Mouse (Mus musculus) midbrain, embryonic 10.5 days (tissue): Measurements from ENCODE around the gene Tpra1. TPM values are rescaled to one million over a fixed set of nuclear protein-coding genes. Genes with fewer than 3 reads are reported as not detected.

Experiments used
- DNase-seq: peaks from one replicate; pipeline ENCODE4 v3.0.0-alpha.2; 2017; ENCODE audit warnings: low spot score
- H3K27ac ChIP-seq: fragments of 300-500 bp; sonication (generic); replicated peaks from 2 replicates; pipeline ENCODE4 v1.5.1; 2016; ENCODE audit warnings: mild to moderate bottlenecking
- H3K27me3 ChIP-seq: fragments of 300-500 bp; sonication (generic); 2 replicates; pipeline ENCODE4 v1.6.1; 2016; ENCODE audit warnings: low read depth, mild to moderate bottlenecking; ENCODE audit not compliant: poor library complexity, severe bottlenecking
- H3K36me3 ChIP-seq: fragments of 300-500 bp; sonication (generic); 2 replicates; pipeline ENCODE4 v1.6.1; 2016; ENCODE audit warnings: mild to moderate bottlenecking, moderate library complexity
- H3K4me1 ChIP-seq: fragments of 300-500 bp; sonication (generic); 2 replicates; pipeline ENCODE4 v1.6.1; 2016
- H3K4me3 ChIP-seq: fragments of 300-500 bp; sonication (generic); 2 replicates; pipeline ENCODE4 v1.5.1; 2016; ENCODE audit warnings: mild to moderate bottlenecking, moderate library complexity
- H3K9me3 ChIP-seq: fragments of 300-500 bp; sonication (generic); replicated peaks from 2 replicates; pipeline ENCODE4 v1.6.1; 2016; ENCODE audit warnings: mild to moderate bottlenecking
- WGBS: fragments of 180-500 bp; shearing (Covaris S2); methylation state at CpG from one replicate; pipeline ENCODE4 v1.1.7; 2016; 5-methylcytosine and 5-hydroxymethylcytosine counted together
- polyA plus RNA-seq: library from polyadenylated mRNA; unstranded; fragments of >200 nt; fragmentation: Nextera tagmentation; extraction: Ambion mirVana; gene quantifications from 2 replicates; pipeline ENCODE4 v1.2.1, GENCODE M21; 2016

Gene Tpra1
- polyA plus RNA-seq, 1 experiment from 2014 or later: 57.6 TPM

DNA sequence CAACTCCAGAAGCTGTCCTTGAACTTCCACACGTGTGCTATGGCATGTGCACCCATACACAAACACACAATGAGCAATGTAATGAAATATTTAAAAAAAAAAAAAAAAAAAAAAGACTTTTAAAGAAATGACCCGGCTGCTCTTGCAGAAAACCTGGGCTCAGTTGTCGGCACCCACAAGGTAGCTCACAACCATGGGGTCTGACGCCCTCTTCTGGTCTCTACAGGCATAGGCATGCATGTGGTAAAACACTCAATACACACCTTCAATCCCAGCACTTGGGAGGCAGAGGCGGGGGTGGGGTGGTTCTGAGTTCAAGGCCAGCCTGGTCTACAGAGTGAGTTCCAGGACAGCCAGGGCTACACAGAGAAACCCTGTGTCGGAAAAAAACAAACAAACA lies 6.1 kb upstream of the Tpra1 start:
- H3K9me3 ChIP-seq: no peaks in the 10 kb centered on the region
- H3K27me3 ChIP-seq: no peaks in the 10 kb centered on the region
- no peak overlapping the region for H3K27ac ChIP-seq
- peaks cover 35% of the 10 kb centered on the region for H3K4me1 ChIP-seq
- peaks cover 65% of the 10 kb centered on the region for H3K36me3 ChIP-seq
- no peak for DNase-seq
- peak overlapping the region; percentile 86; the same call in 1 of the 2 replicates for H3K4me3 ChIP-seq
- 88% methylated on average over 6 of the region's 6 CpGs for WGBS

DNA sequence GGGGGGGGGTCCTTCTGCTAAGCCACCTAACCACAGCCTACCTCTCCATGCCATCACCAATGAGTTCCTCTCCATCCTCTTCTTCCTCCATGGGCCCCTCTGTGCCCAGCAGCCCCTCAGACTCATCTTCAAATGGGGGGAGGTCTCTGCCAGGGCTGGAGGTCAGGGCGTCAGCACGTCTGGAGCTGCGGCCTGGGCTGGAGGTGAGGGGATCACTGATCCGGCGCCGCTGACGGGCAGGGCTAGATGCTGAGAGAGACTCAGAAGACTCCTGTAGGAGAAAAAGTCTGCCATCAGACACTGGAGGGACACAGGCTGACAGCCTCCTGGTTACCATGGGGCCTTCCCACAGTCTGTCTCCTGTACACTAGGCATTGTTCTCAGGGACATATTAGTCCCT lies 4.8 kb upstream of the Tpra1 start:
- Histone ChIP-seq H3K9me3 (no peaks in the 10 kb centered on the region), H3K4me3 (peak overlapping the region; percentile 86), H3K36me3 (peaks cover 52% of the 10 kb centered on the region), H3K4me1 (peaks cover 44% of the 10 kb centered on the region), H3K27ac (peak overlapping the region; percentile 72), H3K27me3 (no peaks in the 10 kb centered on the region)
- WGBS: 78% methylated on average over 7 of the region's 7 CpGs
- no peak for DNase-seq

DNA sequence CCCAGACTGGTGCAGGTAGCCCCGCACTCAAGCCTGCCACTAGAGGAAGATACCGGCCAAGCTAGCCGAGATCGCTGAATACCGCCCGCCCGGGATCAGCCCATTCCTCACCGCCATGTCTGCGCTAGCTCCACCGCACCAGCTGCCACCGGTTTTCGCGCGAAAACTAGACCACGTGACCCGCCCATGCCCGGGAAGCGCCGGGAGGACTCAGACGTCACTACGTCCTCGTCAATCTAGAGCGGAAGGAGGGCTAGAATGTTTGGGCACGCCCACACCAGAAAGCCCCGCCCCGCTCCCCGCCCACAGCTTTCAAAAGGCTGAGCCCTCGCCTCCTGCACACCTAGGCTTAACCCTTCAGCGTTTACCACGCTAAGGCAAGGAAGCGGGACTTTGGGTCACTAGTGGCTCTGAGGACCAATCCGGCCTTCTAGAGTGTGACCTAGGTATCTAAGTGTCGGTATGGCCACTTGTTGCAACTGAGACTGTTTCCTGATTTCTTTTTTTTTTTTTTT lies 3.5 kb upstream of the Tpra1 start, which contains the start of gene Mcm2:
Gene Mcm2 (minus strand): TSS at position 247 of the 515 bp plus-strand sequence.
- DNase-seq: peak; percentile 98
- WGBS: under 1% methylated on average over 33 of the region's 33 CpGs
- H3K4me3 ChIP-seq: peak within 1 kb of the TSS; percentile 86

DNA sequence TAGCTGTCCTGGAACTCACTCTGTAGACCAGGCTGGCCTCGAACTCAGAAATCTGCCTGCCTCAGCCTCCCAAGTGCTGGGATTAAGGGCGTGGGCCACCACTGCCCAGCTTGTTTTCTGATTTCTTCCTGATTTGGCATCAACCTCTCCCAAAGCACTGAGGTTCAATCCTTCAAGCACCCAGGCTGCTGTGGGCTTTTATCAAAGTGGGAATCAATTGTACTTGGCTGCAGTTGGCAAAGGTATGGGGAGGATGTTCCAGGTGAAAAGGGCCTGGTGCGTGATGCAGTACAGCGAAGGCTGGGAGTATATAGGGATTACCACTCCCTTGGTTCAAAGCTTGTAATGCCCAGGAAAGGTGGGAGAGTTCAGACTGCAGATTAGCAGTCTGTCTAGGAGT lies 3.0 kb upstream of the Tpra1 start:
- 61% methylated on average over 4 of the region's 4 CpGs for WGBS
- no peak for DNase-seq
- Histone ChIP-seq H3K27ac (peak overlapping the region; percentile 98; the same call in 1 of the 2 replicates), H3K9me3 (no peaks in the 10 kb centered on the region), H3K4me1 (peaks cover 61% of the 10 kb centered on the region), H3K27me3 (no peaks in the 10 kb centered on the region), H3K36me3 (peaks cover 33% of the 10 kb centered on the region), H3K4me3 (peak overlapping the region; percentile 86; the same call in 1 of the 2 replicates)

More for the DNA sequence above, 3.5 kb upstream of the Tpra1 start, which contains the start of gene Mcm2:
- no peaks in the 10 kb centered on the region for H3K9me3 ChIP-seq
- H3K27ac ChIP-seq: peak within 1 kb of the TSS; percentile 98
- H3K4me1 ChIP-seq: peaks cover 56% of the 10 kb centered on the region
- H3K36me3 ChIP-seq: peaks cover 38% of the 10 kb centered on the region
- no peaks in the 10 kb centered on the region for H3K27me3 ChIP-seq

DNA sequence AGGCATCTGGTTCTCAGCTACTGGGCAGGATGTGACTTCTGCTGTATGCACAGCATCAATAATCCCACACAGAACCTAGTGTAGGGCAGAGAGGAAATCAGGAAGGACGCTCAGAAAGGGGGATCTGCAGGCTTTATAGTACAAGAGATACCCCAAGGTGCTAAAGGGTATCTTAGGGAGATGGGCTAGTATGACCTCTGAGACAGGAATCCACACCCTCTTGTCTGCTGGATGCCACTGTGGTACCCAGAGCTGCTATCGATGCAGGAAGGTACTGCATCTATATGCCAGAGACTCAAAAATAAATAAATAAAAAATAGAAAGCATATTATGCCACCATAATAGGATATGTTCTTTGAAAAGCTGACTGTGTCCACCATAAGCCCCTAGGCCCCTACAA lies 2.4 kb upstream of the Tpra1 start:
- no peak for DNase-seq
- H3K36me3 ChIP-seq: peaks cover 28% of the 10 kb centered on the region
- peaks cover 66% of the 10 kb centered on the region for H3K4me1 ChIP-seq
- no peak overlapping the region for H3K4me3 ChIP-seq
- 82% methylated on average over 2 of the region's 2 CpGs for whole genome bisulfite sequencing
- H3K27me3 ChIP-seq: no peaks in the 10 kb centered on the region
- no peaks in the 10 kb centered on the region for H3K9me3 ChIP-seq
- peak overlapping the region; percentile 98; the same call in 1 of the 2 replicates for H3K27ac ChIP-seq

DNA sequence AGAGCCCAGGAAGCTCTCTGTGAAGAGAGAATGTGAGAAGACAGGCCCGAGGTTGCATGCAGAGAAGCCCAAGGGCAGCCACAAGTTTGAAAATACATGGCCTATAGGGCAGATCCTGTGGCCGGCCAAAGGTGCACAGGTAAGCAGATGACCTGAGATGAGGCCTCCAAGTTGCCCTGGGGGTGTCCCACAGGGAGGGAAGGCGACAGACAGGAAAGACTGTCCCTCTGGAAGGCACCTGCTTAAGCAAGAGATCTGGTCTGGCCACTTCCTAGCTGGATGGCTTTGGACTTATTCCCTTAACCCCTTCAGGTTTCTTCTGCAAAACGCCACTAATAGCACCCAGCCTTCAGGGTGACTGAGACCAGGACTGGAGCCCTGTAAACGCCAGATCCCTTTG lies 580 bp upstream of the Tpra1 start:
- Histone ChIP-seq H3K4me3 (peak overlapping the region; percentile 90), H3K4me1 (peaks cover 72% of the 10 kb centered on the region), H3K27ac (peak overlapping the region; percentile 90), H3K27me3 (no peaks in the 10 kb centered on the region), H3K36me3 (peaks cover 13% of the 10 kb centered on the region), H3K9me3 (no peaks in the 10 kb centered on the region)
- no peak for DNase-seq
- WGBS: 10% methylated on average over 5 of the region's 5 CpGs

DNA sequence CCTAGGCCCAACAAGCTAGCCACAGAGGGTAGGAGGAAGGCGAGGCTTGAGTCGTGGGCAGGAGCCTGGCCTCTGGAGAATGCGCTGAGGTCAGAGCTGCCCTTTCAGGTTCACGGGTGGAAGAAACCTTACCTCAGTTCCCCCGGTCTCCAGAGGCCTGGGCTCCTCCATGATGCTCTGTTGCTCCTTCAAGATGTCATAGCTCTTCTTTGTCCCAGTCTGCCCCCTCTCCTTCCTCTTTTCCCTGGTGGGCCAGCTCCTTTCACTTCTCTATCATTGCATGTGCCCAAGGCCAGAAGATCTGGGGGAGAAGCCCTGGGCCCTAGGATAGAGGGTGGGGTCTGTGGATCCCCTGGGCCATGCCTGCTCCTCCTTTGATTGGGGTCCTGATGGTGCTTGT lies 1.7 kb downstream of the Tpra1 start:
- Histone ChIP-seq H3K36me3 (peaks cover 11% of the 10 kb centered on the region; the same call in 1 of the 2 replicates), H3K4me1 (peaks cover 71% of the 10 kb centered on the region), H3K9me3 (no peaks in the 10 kb centered on the region), H3K27ac (peak overlapping the region; percentile 90; the same call in 1 of the 2 replicates), H3K4me3 (peak overlapping the region; percentile 90), H3K27me3 (no peaks in the 10 kb centered on the region)
- WGBS: 85% methylated on average over 5 of the region's 5 CpGs
- DNase-seq: no peak

DNA sequence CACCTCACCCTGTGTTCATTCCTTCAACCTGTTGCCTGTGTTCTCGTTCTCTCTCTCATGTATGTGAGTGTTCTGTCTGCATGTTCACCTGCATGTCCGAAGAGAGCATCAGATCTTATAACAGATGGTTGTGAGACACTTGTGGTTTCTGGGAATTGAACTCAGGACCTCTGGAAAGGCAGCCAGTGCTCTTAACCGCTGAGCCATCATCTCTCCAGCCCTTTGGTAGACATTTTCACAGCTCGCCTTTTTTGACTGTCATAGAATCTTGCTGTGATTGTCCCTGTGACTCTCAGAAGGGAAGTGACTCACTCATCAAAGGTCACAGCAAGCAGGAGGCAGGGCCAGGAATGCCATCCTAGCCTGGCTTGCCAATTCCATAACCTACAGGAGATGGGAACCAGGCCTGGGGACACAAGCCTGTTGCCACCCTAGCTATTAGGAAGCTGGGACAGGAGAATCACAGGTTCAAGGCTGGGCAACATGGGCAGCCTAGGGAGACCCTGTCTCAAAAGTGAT lies 2.5 kb downstream of the Tpra1 start:
- peaks cover 63% of the 10 kb centered on the region for H3K4me1 ChIP-seq
- no peak for DNase-seq
- peaks cover 17% of the 10 kb centered on the region for H3K36me3 ChIP-seq
- no peak overlapping the region for H3K27ac ChIP-seq
- H3K4me3 ChIP-seq: no peak overlapping the region
- no peaks in the 10 kb centered on the region for H3K27me3 ChIP-seq
- 86% methylated on average over 4 of the region's 4 CpGs for WGBS
- no peaks in the 10 kb centered on the region for H3K9me3 ChIP-seq

DNA sequence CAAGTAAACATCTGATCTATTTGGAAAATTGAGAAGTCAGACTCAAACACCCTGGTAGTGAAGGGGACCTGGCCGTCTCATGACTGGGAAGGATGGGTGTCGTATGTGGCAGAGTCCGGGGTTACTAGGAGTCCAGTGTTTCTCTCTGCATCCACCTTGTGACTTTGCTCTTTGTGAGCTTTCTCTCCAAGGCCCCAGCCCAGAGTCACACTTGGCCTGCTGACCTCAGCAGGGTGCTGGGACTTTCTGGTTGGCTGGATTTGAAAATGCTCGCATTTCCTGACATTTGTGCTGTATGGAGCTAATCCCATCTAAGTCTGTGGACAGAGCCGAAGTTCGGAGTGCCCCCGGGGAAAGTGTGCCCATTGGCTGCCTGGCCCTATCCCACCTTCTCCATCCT lies 3.0 kb downstream of the Tpra1 start:
- no peak for DNase-seq
- 73% methylated on average over 7 of the region's 7 CpGs for WGBS

DNA sequence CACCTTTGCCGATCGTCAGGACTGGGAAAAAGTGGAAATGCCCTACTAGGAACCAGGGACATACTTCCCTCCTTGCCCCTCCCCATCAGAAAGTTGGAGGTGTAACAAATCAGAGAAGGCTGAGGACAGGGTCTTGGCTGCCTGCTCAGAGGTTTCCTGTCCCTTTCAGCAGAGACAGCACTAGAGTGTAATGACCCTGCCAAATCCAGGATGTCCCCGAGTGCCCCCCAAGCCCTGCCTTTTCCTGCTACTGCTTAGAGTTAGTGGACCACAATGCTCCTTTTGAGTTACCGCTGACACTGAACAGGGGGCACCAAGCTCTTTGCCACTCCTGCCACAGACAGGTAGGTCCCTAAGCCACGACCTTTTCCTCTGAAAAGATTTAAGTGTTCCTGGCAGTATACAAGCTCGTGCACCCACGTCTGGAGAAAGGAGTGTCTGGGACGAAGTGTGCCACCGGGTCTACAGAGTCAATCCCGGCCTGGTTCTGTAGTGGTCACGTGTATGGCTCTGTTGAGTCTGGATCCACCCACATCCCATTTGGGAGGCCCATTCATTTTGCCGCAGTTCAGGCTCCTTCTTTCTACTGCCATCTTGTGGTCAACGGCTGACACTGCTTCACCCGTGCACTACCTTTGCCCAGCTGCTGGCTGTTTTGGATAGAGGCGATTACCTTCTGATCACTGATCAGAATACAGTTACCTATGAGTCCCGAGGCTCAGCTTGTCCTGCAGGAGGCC lies 4.5 kb downstream of the Tpra1 start:
- Histone ChIP-seq H3K4me1 (peaks cover 55% of the 10 kb centered on the region), H3K4me3 (no peak overlapping the region), H3K36me3 (peaks cover 37% of the 10 kb centered on the region), H3K27ac (peak overlapping the region; percentile 53; the same call in 1 of the 2 replicates), H3K27me3 (no peaks in the 10 kb centered on the region), H3K9me3 (no peaks in the 10 kb centered on the region)
- DNase-seq: peak; percentile 73
- whole genome bisulfite sequencing: 18% methylated on average over 16 of the region's 16 CpGs

More for the DNA sequence above, 3.0 kb downstream of the Tpra1 start:
- Histone ChIP-seq H3K9me3 (no peaks in the 10 kb centered on the region), H3K27me3 (no peaks in the 10 kb centered on the region), H3K27ac (no peak overlapping the region), H3K4me1 (peaks cover 63% of the 10 kb centered on the region), H3K4me3 (no peak overlapping the region), H3K36me3 (peaks cover 22% of the 10 kb centered on the region)

DNA sequence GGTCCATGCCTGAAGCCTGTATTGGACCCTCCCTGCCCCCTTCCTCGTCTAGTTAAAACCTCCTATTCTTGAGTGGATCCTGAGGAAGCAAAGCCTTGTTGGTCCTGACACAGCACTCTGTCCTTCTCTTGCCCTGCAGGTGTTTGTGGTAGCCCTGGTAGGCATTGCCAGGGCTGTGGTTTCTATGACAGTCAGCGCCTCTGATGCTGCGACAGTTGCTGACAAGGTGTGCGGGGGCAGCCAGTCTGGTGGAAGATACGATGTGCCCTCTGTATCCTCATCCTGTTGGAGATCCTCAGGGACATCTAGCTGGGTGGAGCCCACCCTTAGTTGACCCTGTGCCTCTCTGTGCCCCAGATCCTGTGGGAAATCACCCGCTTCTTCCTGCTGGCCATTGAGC lies 7.1 kb downstream of the Tpra1 start:
- Histone ChIP-seq H3K4me1 (peaks cover 35% of the 10 kb centered on the region), H3K4me3 (no peak overlapping the region), H3K27me3 (no peaks in the 10 kb centered on the region), H3K9me3 (no peaks in the 10 kb centered on the region), H3K27ac (no peak overlapping the region), H3K36me3 (peaks cover 51% of the 10 kb centered on the region)
- DNase-seq: no peak
- 88% methylated on average over 6 of the region's 6 CpGs for WGBS

DNA sequence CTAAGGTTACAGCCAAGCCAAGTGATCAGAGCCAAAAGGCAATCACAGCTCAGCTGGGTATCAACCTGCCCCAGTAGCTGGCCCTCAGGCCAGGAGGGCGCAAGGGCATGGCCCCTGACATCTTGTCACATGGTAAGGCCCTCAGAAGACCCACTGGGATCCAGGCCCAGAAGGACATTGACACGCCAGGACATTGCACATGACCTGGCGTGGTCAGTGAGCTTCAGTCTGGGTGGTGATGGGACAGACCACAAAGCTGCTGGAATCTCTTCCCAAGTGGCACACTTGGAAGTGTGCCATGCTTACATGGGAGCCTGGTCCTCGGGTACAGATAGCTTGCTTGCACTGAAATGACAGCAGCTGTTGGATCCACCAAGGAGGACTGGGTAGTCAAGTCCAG lies 11.0 kb downstream of the Tpra1 start:
- Histone ChIP-seq H3K27me3 (no peaks in the 10 kb centered on the region), H3K4me1 (no peaks in the 10 kb centered on the region), H3K4me3 (no peak overlapping the region), H3K27ac (no peak overlapping the region), H3K36me3 (peaks cover 41% of the 10 kb centered on the region), H3K9me3 (no peaks in the 10 kb centered on the region)
- WGBS: 86% methylated on average over 4 of the region's 4 CpGs
- no peak for DNase-seq

DNA sequence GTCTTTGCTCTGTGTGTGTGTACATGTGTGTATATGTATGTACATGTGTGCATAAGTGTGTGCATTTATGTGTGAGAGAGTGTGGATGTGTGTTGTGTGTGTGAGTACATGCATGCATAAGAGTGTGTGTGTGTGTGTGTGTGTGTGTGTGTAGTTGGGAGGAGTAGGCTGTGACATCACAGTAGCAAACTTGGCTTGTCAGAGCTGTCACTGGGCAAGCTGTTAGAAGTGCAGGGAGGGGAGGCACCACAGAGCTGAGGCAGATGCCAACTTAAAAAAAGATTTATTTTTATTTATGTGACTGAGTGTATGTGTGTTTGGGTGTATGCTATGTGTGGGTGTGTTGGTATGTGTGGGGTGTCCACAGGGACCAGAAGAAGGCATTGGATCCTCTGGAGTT lies 11.4 kb downstream of the Tpra1 start:
- H3K27ac ChIP-seq: no peak overlapping the region
- H3K36me3 ChIP-seq: peaks cover 40% of the 10 kb centered on the region
- no peaks in the 10 kb centered on the region for H3K9me3 ChIP-seq
- H3K4me1 ChIP-seq: no peaks in the 10 kb centered on the region
- no peak overlapping the region for H3K4me3 ChIP-seq
- DNase-seq: no peak
- H3K27me3 ChIP-seq: no peaks in the 10 kb centered on the region
